Mouse (Mus musculus): ENCODE data around the gene Rbck1. TPM values are rescaled to one million over a fixed set of nuclear protein-coding genes. Genes with fewer than 3 reads are reported as not detected.

Rbck1 gene
- 50.8 TPM for polyA plus RNA-seq (2014; fragmentation: Illumina TruSeq; extraction: RNeasy Lipid Tissue Mini Kit (QIAGEN cat#74804); ENCODE audit: low read depth, low replicate concordance)

GRCm38 (mm10) chr2:152332101-152332825, at the start of gene Rbck1:
Gene Rbck1 (minus strand): TSS chr2:152332653.

DNA sequence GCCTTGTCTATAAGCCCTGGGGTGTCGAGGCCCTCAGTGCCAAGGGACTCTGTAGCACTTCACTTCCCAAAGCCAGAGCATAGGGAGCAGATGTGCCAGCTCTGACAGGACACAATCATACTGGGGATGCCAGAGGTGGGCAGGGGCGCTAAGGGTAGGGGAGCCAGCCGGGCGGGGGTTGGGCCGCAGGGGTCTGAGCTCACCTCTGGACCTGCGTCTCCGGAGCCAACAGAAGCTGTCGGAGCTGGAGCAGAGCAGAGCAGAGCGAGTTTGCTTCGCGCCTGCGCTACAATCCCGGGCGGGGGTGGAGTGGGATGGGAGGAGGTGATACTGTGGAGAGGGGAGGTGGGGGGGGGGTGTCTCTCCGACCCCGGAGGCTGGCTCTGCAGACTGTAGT, 43.9 kb upstream of the Rbck1 start, which contains the start of gene Nrsn2:
Nrsn2 (minus strand) TSS at position 294 of the 397 bp plus-strand sequence.

DNA sequence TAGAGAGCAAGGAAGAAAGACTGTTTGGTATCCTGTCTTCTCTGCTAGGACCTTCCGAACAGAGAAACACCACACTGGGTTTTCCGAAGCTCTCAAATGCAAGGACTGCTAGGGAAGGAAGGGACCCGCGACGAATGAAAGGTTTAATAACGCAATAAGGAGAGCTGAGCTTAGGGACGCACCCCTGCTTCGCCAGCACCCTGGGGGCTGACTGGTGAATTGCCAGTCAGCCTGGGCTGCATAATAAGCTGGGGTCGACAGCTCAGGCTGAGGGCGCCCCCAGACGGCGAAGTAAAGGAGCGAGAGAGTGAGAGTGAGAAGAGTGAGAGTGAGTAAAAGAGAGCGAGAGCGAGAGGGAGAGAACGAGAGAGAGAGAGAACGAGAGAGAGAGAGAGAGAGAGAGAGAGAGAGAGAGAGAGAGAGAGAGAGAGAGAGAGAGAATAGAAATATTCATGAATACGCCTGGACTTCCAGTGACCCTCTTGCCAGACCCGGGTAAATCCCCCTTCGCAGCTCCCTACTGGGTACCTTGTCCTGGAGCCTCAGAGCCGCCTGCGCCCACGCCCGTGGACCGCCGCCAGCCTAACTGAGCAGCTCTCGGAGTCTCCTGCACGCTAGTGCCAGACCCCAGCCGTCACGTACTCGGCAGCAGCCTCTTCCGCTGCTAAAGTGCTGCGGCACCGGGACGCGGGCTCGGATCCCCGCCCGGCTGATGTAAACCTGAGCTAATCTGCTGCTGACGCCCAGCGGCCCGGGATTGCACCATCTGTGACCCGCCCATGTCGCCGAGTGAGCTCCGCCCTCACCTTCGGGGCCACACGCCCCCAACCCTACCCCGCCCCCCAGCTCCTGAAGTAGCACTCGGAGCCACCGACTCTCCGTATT, 11.1 kb upstream of the Rbck1 start, which contains the start of gene Trib3:
Trib3 (minus strand) TSS at position 704 of the 885 bp plus-strand sequence.

DNA sequence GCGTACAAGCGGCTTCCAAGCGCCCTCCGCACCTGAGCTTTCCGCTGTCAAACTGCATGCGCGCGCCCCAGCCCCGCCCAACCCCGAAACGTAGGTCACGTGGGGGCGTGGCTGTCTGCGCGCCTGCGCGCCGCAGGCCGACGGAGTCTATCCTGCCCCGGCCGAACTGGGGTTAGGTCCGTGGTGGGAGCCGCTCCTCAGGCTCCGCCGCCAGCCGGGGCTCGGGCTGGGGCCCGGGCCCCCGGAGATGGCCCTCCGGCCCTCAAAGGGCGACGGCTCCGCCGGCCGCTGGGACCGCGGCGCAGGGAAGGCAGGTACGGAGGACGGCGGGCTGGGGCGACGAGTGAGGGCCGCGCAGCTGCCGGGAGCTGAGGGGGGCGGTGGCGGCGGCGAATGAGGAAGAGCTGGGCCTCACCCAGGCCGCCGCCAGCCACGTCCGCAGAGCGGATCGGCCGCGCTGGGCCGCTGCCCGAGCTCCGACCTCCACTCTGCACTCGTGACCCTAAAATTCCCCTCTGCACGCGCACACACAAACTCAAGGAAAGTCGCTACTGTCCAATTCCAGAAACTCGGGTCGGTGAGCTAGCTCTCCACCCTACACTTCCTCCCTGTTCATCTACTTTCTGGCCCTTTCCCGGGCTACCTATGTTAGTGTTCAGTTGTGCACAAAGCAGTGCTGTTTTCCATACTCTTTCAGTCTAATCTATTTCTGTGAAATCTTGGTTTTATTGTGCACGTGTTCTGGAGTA, 38.6 kb downstream of the Rbck1 start, which contains the start of gene Tbc1d20:
Tbc1d20 (plus strand) TSS at position 102 of the 749 bp plus-strand sequence.

Other genes with a start within 250 kb of the Rbck1 start
- gene Srxn1, start 227.1 kb downstream of the Rbck1 start, polyA plus RNA-seq (2014; fragmentation: Illumina TruSeq; extraction: RNeasy Lipid Tissue Mini Kit (QIAGEN cat#74804); ENCODE audit: low read depth, low replicate concordance), result 23.0 TPM
- 15.6 TPM for gene Tcf15, start 189.1 kb downstream of the Rbck1 start, polyA plus RNA-seq (2014; fragmentation: Illumina TruSeq; extraction: RNeasy Lipid Tissue Mini Kit (QIAGEN cat#74804); ENCODE audit: low read depth, low replicate concordance)
- 89.3 TPM for gene Csnk2a1, start 105.8 kb downstream of the Rbck1 start, polyA plus RNA-seq (2014; fragmentation: Illumina TruSeq; extraction: RNeasy Lipid Tissue Mini Kit (QIAGEN cat#74804); ENCODE audit: low read depth, low replicate concordance)
- 38.6 TPM for gene Tbc1d20, start 38.8 kb downstream of the Rbck1 start, polyA plus RNA-seq (2014; fragmentation: Illumina TruSeq; extraction: RNeasy Lipid Tissue Mini Kit (QIAGEN cat#74804); ENCODE audit: low read depth, low replicate concordance)
- 1.8 TPM for gene Trib3, start 11.4 kb upstream of the Rbck1 start, polyA plus RNA-seq (2014; fragmentation: Illumina TruSeq; extraction: RNeasy Lipid Tissue Mini Kit (QIAGEN cat#74804); ENCODE audit: low read depth, low replicate concordance)
- not detected for gene Nrsn2, start 44.0 kb upstream of the Rbck1 start, polyA plus RNA-seq (2014; fragmentation: Illumina TruSeq; extraction: RNeasy Lipid Tissue Mini Kit (QIAGEN cat#74804); ENCODE audit: low read depth, low replicate concordance)
- 5.4 TPM for gene Sox12, start 65.4 kb upstream of the Rbck1 start, polyA plus RNA-seq (2014; fragmentation: Illumina TruSeq; extraction: RNeasy Lipid Tissue Mini Kit (QIAGEN cat#74804); ENCODE audit: low read depth, low replicate concordance)
- gene Zcchc3, start 82.4 kb upstream of the Rbck1 start, polyA plus RNA-seq (2014; fragmentation: Illumina TruSeq; extraction: RNeasy Lipid Tissue Mini Kit (QIAGEN cat#74804); ENCODE audit: low read depth, low replicate concordance), result 4.6 TPM
- gene 6820408C15Rik, start 82.9 kb upstream of the Rbck1 start, polyA plus RNA-seq (2014; fragmentation: Illumina TruSeq; extraction: RNeasy Lipid Tissue Mini Kit (QIAGEN cat#74804); ENCODE audit: low read depth, low replicate concordance), result 4.6 TPM
- not detected for gene Defb23, start 132.0 kb upstream of the Rbck1 start, polyA plus RNA-seq (2014; fragmentation: Illumina TruSeq; extraction: RNeasy Lipid Tissue Mini Kit (QIAGEN cat#74804); ENCODE audit: low read depth, low replicate concordance)
- gene Defb20, start 144.4 kb upstream of the Rbck1 start, polyA plus RNA-seq (2014; fragmentation: Illumina TruSeq; extraction: RNeasy Lipid Tissue Mini Kit (QIAGEN cat#74804); ENCODE audit: low read depth, low replicate concordance), result not detected
- gene Defb22, start 157.5 kb upstream of the Rbck1 start, polyA plus RNA-seq (2014; fragmentation: Illumina TruSeq; extraction: RNeasy Lipid Tissue Mini Kit (QIAGEN cat#74804); ENCODE audit: low read depth, low replicate concordance), result not detected
- not detected for gene Defb26, start 179.0 kb upstream of the Rbck1 start, polyA plus RNA-seq (2014; fragmentation: Illumina TruSeq; extraction: RNeasy Lipid Tissue Mini Kit (QIAGEN cat#74804); ENCODE audit: low read depth, low replicate concordance)
- gene Defb28, start 185.6 kb upstream of the Rbck1 start, polyA plus RNA-seq (2014; fragmentation: Illumina TruSeq; extraction: RNeasy Lipid Tissue Mini Kit (QIAGEN cat#74804); ENCODE audit: low read depth, low replicate concordance), result not detected
- not detected for gene Defb29, start 207.4 kb upstream of the Rbck1 start, polyA plus RNA-seq (2014; fragmentation: Illumina TruSeq; extraction: RNeasy Lipid Tissue Mini Kit (QIAGEN cat#74804); ENCODE audit: low read depth, low replicate concordance)
- not detected for gene Gm17416, start 236.7 kb upstream of the Rbck1 start, polyA plus RNA-seq (2014; fragmentation: Illumina TruSeq; extraction: RNeasy Lipid Tissue Mini Kit (QIAGEN cat#74804); ENCODE audit: low read depth, low replicate concordance)
- gene Defb21, start 240.1 kb upstream of the Rbck1 start, polyA plus RNA-seq (2014; fragmentation: Illumina TruSeq; extraction: RNeasy Lipid Tissue Mini Kit (QIAGEN cat#74804); ENCODE audit: low read depth, low replicate concordance), result not detected
- not detected for gene Defb19, start 247.7 kb upstream of the Rbck1 start, polyA plus RNA-seq (2014; fragmentation: Illumina TruSeq; extraction: RNeasy Lipid Tissue Mini Kit (QIAGEN cat#74804); ENCODE audit: low read depth, low replicate concordance)

All from heart, adult 10 weeks (tissue).